Mouse (Mus musculus): ENCODE data around the gene Jagn1. TPM values are rescaled to one million over a fixed set of nuclear protein-coding genes. Genes with fewer than 3 reads are reported as not detected.

The Jagn1 gene
- polyA plus RNA-seq, 1 experiment from 2014 or later: 30.1 TPM

- Histone ChIP-seq H3K36me3 (ENCODE audit: control insufficient read depth, insufficient read depth) (no peaks in the 10 kb centered on the region), H3K4me2 (ENCODE audit: low read depth, low read length) (no peak overlapping the region), H3K4me3 (ENCODE audit: low read depth, low read length) (no peak overlapping the region), H3K9me3 (replicated peaks; ENCODE audit: control insufficient read depth, low read length) (no peaks in the 10 kb centered on the region), H3K27ac (ENCODE audit: low read length) (no peak overlapping the region), H3K4me1 (ENCODE audit: control insufficient read depth, low read depth, low read length) (peaks cover 15% of the 10 kb centered on the region), H3K9ac (ENCODE audit: low read depth, low read length) (no peak overlapping the region), H3K27me3 (ENCODE audit: control insufficient read depth, insufficient read depth, low read depth, low read length) (no peaks in the 10 kb centered on the region)
- no peak for ATAC-seq (ENCODE audit: low read depth)
- WGBS (ENCODE audit: insufficient replicate concordance): 76% methylated on average over 3 of the region's 3 CpGs
These were observed 1.7 kb upstream of the Jagn1 start for GRCm38 (mm10) chr6:113440686-113441085.

GRCm38 (mm10) chr6:113441147-113441680 lies 1.2 kb upstream of the Jagn1 start:
- Histone ChIP-seq H3K4me1 (ENCODE audit: control insufficient read depth, low read depth, low read length) (peaks cover 15% of the 10 kb centered on the region), H3K9me3 (replicated peaks; ENCODE audit: control insufficient read depth, low read length) (no peaks in the 10 kb centered on the region), H3K4me2 (ENCODE audit: low read depth, low read length) (no peak overlapping the region), H3K27me3 (ENCODE audit: control insufficient read depth, insufficient read depth, low read depth, low read length) (no peaks in the 10 kb centered on the region), H3K36me3 (ENCODE audit: control insufficient read depth, insufficient read depth) (no peaks in the 10 kb centered on the region), H3K4me3 (ENCODE audit: low read depth, low read length) (no peak overlapping the region), H3K27ac (ENCODE audit: low read length) (no peak overlapping the region), H3K9ac (ENCODE audit: low read depth, low read length) (no peak overlapping the region)
- ATAC-seq (ENCODE audit: low read depth): 0 out of 2 replicates have a peak, but pooled peaks have one; percentile 35
- whole genome bisulfite sequencing (ENCODE audit: insufficient replicate concordance): 51% methylated on average over 7 of the region's 7 CpGs

- peak overlapping the region; percentile 89 for H3K9ac ChIP-seq (ENCODE audit: low read depth, low read length)
- 35% methylated on average over 9 of the region's 9 CpGs for WGBS (ENCODE audit: insufficient replicate concordance)
- H3K4me2 ChIP-seq (ENCODE audit: low read depth, low read length): peak overlapping the region; percentile 89
- 0 out of 2 replicates have a peak overlapping the region, but pooled peaks have one; percentile 26 for H3K27ac ChIP-seq (ENCODE audit: low read length)
- H3K9me3 ChIP-seq (replicated peaks; ENCODE audit: control insufficient read depth, low read length): no peaks in the 10 kb centered on the region
- no peaks in the 10 kb centered on the region for H3K27me3 ChIP-seq (ENCODE audit: control insufficient read depth, insufficient read depth, low read depth, low read length)
- peaks cover 15% of the 10 kb centered on the region for H3K4me1 ChIP-seq (ENCODE audit: control insufficient read depth, low read depth, low read length)
- peaks cover 2% of the 10 kb centered on the region; the same call in 1 of the 2 replicates for H3K36me3 ChIP-seq (ENCODE audit: control insufficient read depth, insufficient read depth)
- peak overlapping the region; percentile 83 for H3K4me3 ChIP-seq (ENCODE audit: low read depth, low read length)
- peak; percentile 7; the same call in 1 of the 2 replicates for ATAC-seq (ENCODE audit: low read depth)
These were observed 305 bp upstream of the Jagn1 start for GRCm38 (mm10) chr6:113442087-113442441.

- Histone ChIP-seq H3K4me2 (ENCODE audit: low read depth, low read length) (peak overlapping the region; percentile 89), H3K4me1 (ENCODE audit: control insufficient read depth, low read depth, low read length) (peaks cover 15% of the 10 kb centered on the region), H3K36me3 (ENCODE audit: control insufficient read depth, insufficient read depth) (peaks cover 12% of the 10 kb centered on the region), H3K4me3 (ENCODE audit: low read depth, low read length) (peak overlapping the region; percentile 83), H3K9me3 (replicated peaks; ENCODE audit: control insufficient read depth, low read length) (no peaks in the 10 kb centered on the region), H3K27ac (ENCODE audit: low read length) (no peak overlapping the region), H3K27me3 (ENCODE audit: control insufficient read depth, insufficient read depth, low read depth, low read length) (no peaks in the 10 kb centered on the region), H3K9ac (ENCODE audit: low read depth, low read length) (peak overlapping the region; percentile 89)
- ATAC-seq (ENCODE audit: low read depth): no peak
- WGBS (ENCODE audit: insufficient replicate concordance): 39% methylated on average over 12 of the region's 12 CpGs
These were observed 722 bp downstream of the Jagn1 start for GRCm38 (mm10) chr6:113443091-113443490.

GRCm38 (mm10) chr6:113444207-113444965 lies 2.0 kb downstream of the Jagn1 start:
- H3K4me2 ChIP-seq (ENCODE audit: low read depth, low read length): no peak overlapping the region
- no peak overlapping the region for H3K9ac ChIP-seq (ENCODE audit: low read depth, low read length)
- peaks cover 12% of the 10 kb centered on the region for H3K36me3 ChIP-seq (ENCODE audit: control insufficient read depth, insufficient read depth)
- WGBS (ENCODE audit: insufficient replicate concordance): 80% methylated on average over 6 of the region's 8 CpGs
- no peak for ATAC-seq (ENCODE audit: low read depth)
- H3K27me3 ChIP-seq (ENCODE audit: control insufficient read depth, insufficient read depth, low read depth, low read length): no peaks in the 10 kb centered on the region
- peaks cover 15% of the 10 kb centered on the region for H3K4me1 ChIP-seq (ENCODE audit: control insufficient read depth, low read depth, low read length)
- H3K4me3 ChIP-seq (ENCODE audit: low read depth, low read length): no peak overlapping the region
- H3K27ac ChIP-seq (ENCODE audit: low read length): no peak overlapping the region
- no peaks in the 10 kb centered on the region for H3K9me3 ChIP-seq (replicated peaks; ENCODE audit: control insufficient read depth, low read length)

GRCm38 (mm10) chr6:113447639-113448038 lies 5.3 kb downstream of the Jagn1 start:
- no peak overlapping the region for H3K27ac ChIP-seq (ENCODE audit: low read length)
- H3K9me3 ChIP-seq (replicated peaks; ENCODE audit: control insufficient read depth, low read length): no peaks in the 10 kb centered on the region
- WGBS (ENCODE audit: insufficient replicate concordance): 73% methylated on average over 4 of the region's 4 CpGs

GRCm38 (mm10) chr6:113451839-113452238 lies 9.5 kb downstream of the Jagn1 start:
- Histone ChIP-seq H3K27ac (ENCODE audit: low read length) (no peak overlapping the region), H3K9ac (ENCODE audit: low read depth, low read length) (no peak overlapping the region), H3K4me3 (ENCODE audit: low read depth, low read length) (no peak overlapping the region), H3K9me3 (replicated peaks; ENCODE audit: control insufficient read depth, low read length) (no peaks in the 10 kb centered on the region), H3K27me3 (ENCODE audit: control insufficient read depth, insufficient read depth, low read depth, low read length) (no peaks in the 10 kb centered on the region), H3K4me2 (ENCODE audit: low read depth, low read length) (no peak overlapping the region), H3K36me3 (ENCODE audit: control insufficient read depth, insufficient read depth) (peaks cover 12% of the 10 kb centered on the region), H3K4me1 (ENCODE audit: control insufficient read depth, low read depth, low read length) (no peaks in the 10 kb centered on the region)
- WGBS (ENCODE audit: insufficient replicate concordance): 78% methylated on average over 2 of the region's 2 CpGs
- ATAC-seq (ENCODE audit: low read depth): no peak

More at GRCm38 (mm10) chr6:113447639-113448038, 5.3 kb downstream of the Jagn1 start:
- Histone ChIP-seq H3K4me2 (ENCODE audit: low read depth, low read length) (no peak overlapping the region), H3K9ac (ENCODE audit: low read depth, low read length) (no peak overlapping the region), H3K4me1 (ENCODE audit: control insufficient read depth, low read depth, low read length) (peaks cover 10% of the 10 kb centered on the region), H3K4me3 (ENCODE audit: low read depth, low read length) (no peak overlapping the region), H3K27me3 (ENCODE audit: control insufficient read depth, insufficient read depth, low read depth, low read length) (no peaks in the 10 kb centered on the region), H3K36me3 (ENCODE audit: control insufficient read depth, insufficient read depth) (peaks cover 12% of the 10 kb centered on the region)
- no peak for ATAC-seq (ENCODE audit: low read depth)

GRCm38 (mm10) chr6:113455007-113455406 lies 12.6 kb downstream of the Jagn1 start:
- 28% methylated on average over 5 of the region's 5 CpGs for WGBS (ENCODE audit: insufficient replicate concordance)
- no peaks in the 10 kb centered on the region for H3K27me3 ChIP-seq (ENCODE audit: control insufficient read depth, insufficient read depth, low read depth, low read length)
- H3K4me3 ChIP-seq (ENCODE audit: low read depth, low read length): no peak overlapping the region
- no peak for ATAC-seq (ENCODE audit: low read depth)
- H3K9ac ChIP-seq (ENCODE audit: low read depth, low read length): no peak overlapping the region
- H3K27ac ChIP-seq (ENCODE audit: low read length): no peak overlapping the region
- no peaks in the 10 kb centered on the region for H3K9me3 ChIP-seq (replicated peaks; ENCODE audit: control insufficient read depth, low read length)
- H3K4me1 ChIP-seq (ENCODE audit: control insufficient read depth, low read depth, low read length): no peaks in the 10 kb centered on the region
- no peak overlapping the region for H3K4me2 ChIP-seq (ENCODE audit: low read depth, low read length)
- H3K36me3 ChIP-seq (ENCODE audit: control insufficient read depth, insufficient read depth): no peaks in the 10 kb centered on the region

- no peaks in the 10 kb centered on the region for H3K36me3 ChIP-seq (ENCODE audit: control insufficient read depth, insufficient read depth)
- H3K27ac ChIP-seq (ENCODE audit: low read length): no peak within 1 kb of the TSS
- WGBS (ENCODE audit: insufficient replicate concordance): 19% methylated on average over 10 of the region's 10 CpGs
- H3K4me1 ChIP-seq (ENCODE audit: control insufficient read depth, low read depth, low read length): no peaks in the 10 kb centered on the region
- H3K27me3 ChIP-seq (ENCODE audit: control insufficient read depth, insufficient read depth, low read depth, low read length): no peaks in the 10 kb centered on the region
- ATAC-seq (ENCODE audit: low read depth): no peak
- H3K4me2 ChIP-seq (ENCODE audit: low read depth, low read length): no peak within 1 kb of the TSS
- no peak within 1 kb of the TSS for H3K4me3 ChIP-seq (ENCODE audit: low read depth, low read length)
- no peaks in the 10 kb centered on the region for H3K9me3 ChIP-seq (replicated peaks; ENCODE audit: control insufficient read depth, low read length)
- H3K9ac ChIP-seq (ENCODE audit: low read depth, low read length): no peak within 1 kb of the TSS
These were observed 15.7 kb downstream of the Jagn1 start, which contains the start of gene Il17re for GRCm38 (mm10) chr6:113457952-113458534. Gene Il17re (plus strand): TSS chr6:113458484.
